Mouse (Mus musculus) heart, embryonic 11.5 days (tissue): ENCODE data around the gene Shisa9. TPM values are rescaled to one million over a fixed set of nuclear protein-coding genes. Genes with fewer than 3 reads are reported as not detected.

Experiments used
- ATAC-seq: fragments of 200-750 bp; cut with Nextera tagmentation; replicated peaks from 2 replicates; pipeline ENCODE4 v1.8.0; 2017; ENCODE audit warnings: moderate library complexity; ENCODE audit not compliant: insufficient number of reproducible peaks, low FRiP score, low TSS enrichment
- H3K27ac ChIP-seq: fragments of 300-500 bp; sonication (generic); 2 replicates; pipeline ENCODE4 v1.5.1; 2014; ENCODE audit warnings: mild to moderate bottlenecking, low read depth, low read length
- H3K27me3 ChIP-seq: fragments of 300-500 bp; sonication (generic); 2 replicates; pipeline ENCODE4 v1.6.1; 2014; ENCODE audit warnings: mild to moderate bottlenecking, low read length, mixed read lengths; ENCODE audit not compliant: control insufficient read depth, insufficient read depth
- H3K36me3 ChIP-seq: fragments of 300-500 bp; sonication (generic); 2 replicates; pipeline ENCODE4 v1.6.1; 2014; ENCODE audit warnings: mild to moderate bottlenecking, low read length, moderate library complexity, mixed read lengths; ENCODE audit not compliant: control insufficient read depth, insufficient read depth
- H3K4me1 ChIP-seq: fragments of 300-500 bp; sonication (generic); 2 replicates; pipeline ENCODE4 v1.6.1; 2014; ENCODE audit warnings: low read length; ENCODE audit not compliant: control insufficient read depth, insufficient read depth
- H3K4me2 ChIP-seq: fragments of 300-500 bp; sonication (generic); 2 replicates; pipeline ENCODE4 v1.6.1; 2014; ENCODE audit warnings: mild to moderate bottlenecking, moderate library complexity
- H3K4me3 ChIP-seq: fragments of 300-500 bp; sonication (generic); 2 replicates; pipeline ENCODE4 v1.5.1; 2014; ENCODE audit warnings: low read depth, low read length
- H3K9ac ChIP-seq: fragments of 300-500 bp; sonication (generic); 2 replicates; pipeline ENCODE4 v1.6.1; 2014; ENCODE audit warnings: mild to moderate bottlenecking, low read depth, low read length, moderate library complexity
- H3K9me3 ChIP-seq: fragments of 300-500 bp; sonication (generic); replicated peaks from 2 replicates; pipeline ENCODE4 v1.6.1; 2016; ENCODE audit warnings: low read length; ENCODE audit not compliant: control insufficient read depth
- WGBS: fragments of 180-500 bp; shearing (Covaris S2); extraction: QIAGEN DNeasy Blood & Tissue Kit; methylation state at CpG from one replicate; pipeline ENCODE4 v1.1.7; 2014; ENCODE audit not compliant: insufficient replicate concordance; 5-methylcytosine and 5-hydroxymethylcytosine counted together
- polyA plus RNA-seq: library from polyadenylated mRNA; unstranded; fragments of >200 nt; fragmentation: Nextera tagmentation; extraction: Ambion mirVana; gene quantifications from 2 replicates; pipeline ENCODE4 v1.2.1, GENCODE M21; 2014

Shisa9 gene
- polyA plus RNA-seq, 1 experiment from 2014 or later, result 0.72 TPM

GRCm38 (mm10) chr16:12020103-12020755 lies 36.3 kb downstream of the Shisa9 start:
- Histone ChIP-seq H3K4me1 (peaks cover 2% of the 10 kb centered on the region; the same call in 1 of the 2 replicates), H3K9me3 (no peaks in the 10 kb centered on the region), H3K4me2 (no peak overlapping the region), H3K36me3 (no peaks in the 10 kb centered on the region), H3K27me3 (no peaks in the 10 kb centered on the region), H3K27ac (0 out of 2 replicates have a peak overlapping the region, but pooled peaks have one; percentile 32), H3K4me3 (no peak overlapping the region), H3K9ac (no peak overlapping the region)
- WGBS, result 57% methylated on average over 1 of the region's 1 CpGs
- ATAC-seq, result peak; percentile 87

- Histone ChIP-seq H3K4me1 (no peaks in the 10 kb centered on the region), H3K4me3 (no peak overlapping the region), H3K4me2 (no peak overlapping the region), H3K36me3 (no peaks in the 10 kb centered on the region), H3K9me3 (no peaks in the 10 kb centered on the region), H3K27me3 (no peaks in the 10 kb centered on the region), H3K9ac (no peak overlapping the region), H3K27ac (no peak overlapping the region)
- no peak for ATAC-seq
- 78% methylated on average over 1 of the region's 1 CpGs for WGBS
These were observed 48.5 kb downstream of the Shisa9 start for GRCm38 (mm10) chr16:12032441-12032840.

DNA sequence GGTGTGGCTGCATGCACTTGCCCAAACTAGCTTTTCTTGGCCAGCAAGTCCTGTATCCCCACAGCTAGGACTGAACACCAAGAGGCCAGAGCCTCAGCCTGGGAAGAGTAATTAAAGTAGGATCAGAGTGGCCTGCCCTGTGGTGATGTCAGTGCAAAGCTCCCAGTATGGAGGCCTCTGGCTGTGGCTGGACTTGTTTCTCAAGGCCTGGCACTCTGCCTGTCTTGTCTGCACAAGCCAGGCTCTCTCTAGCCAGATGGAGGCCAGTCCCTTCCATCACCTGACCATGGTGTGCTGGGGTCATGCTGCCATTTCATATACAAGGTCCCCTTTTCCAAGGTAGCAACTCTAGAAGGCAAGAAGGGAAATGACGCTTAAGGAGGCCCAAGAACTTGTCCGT lies 51.0 kb downstream of the Shisa9 start:
- Histone ChIP-seq H3K27ac (no peak overlapping the region), H3K9me3 (no peaks in the 10 kb centered on the region), H3K4me3 (no peak overlapping the region), H3K4me2 (no peak overlapping the region), H3K27me3 (no peaks in the 10 kb centered on the region), H3K4me1 (no peaks in the 10 kb centered on the region), H3K9ac (no peak overlapping the region), H3K36me3 (no peaks in the 10 kb centered on the region)
- ATAC-seq, result no peak
- 77% methylated on average over 2 of the region's 2 CpGs for WGBS

DNA sequence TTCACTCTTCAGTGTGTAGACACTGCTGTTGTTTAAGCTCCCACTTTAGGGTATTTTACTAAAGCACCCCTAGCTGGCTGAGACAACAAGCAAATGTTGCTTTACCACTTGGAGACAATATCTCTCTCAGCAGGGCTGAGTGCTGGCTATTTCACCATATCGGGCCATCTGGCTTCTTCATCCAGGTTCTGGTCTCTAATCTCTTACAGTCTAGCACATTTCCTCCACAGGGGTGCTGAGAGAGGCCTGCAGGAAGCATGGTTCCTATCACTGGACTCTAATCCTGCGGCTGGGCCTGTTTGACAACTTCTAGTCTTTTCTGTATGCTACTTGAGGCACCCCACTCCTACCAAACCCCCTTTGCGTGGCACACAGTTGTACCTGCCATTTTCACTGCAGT lies 51.7 kb downstream of the Shisa9 start:
- H3K9me3 ChIP-seq, result no peaks in the 10 kb centered on the region
- WGBS, result 31% methylated on average over 3 of the region's 3 CpGs
- no peak overlapping the region for H3K4me2 ChIP-seq
- H3K4me3 ChIP-seq, result no peak overlapping the region
- H3K9ac ChIP-seq, result no peak overlapping the region
- H3K4me1 ChIP-seq, result no peaks in the 10 kb centered on the region; the same call in 1 of the 2 replicates
- ATAC-seq, result no peak
- no peaks in the 10 kb centered on the region for H3K36me3 ChIP-seq
- no peaks in the 10 kb centered on the region for H3K27me3 ChIP-seq
- no peak overlapping the region for H3K27ac ChIP-seq

DNA sequence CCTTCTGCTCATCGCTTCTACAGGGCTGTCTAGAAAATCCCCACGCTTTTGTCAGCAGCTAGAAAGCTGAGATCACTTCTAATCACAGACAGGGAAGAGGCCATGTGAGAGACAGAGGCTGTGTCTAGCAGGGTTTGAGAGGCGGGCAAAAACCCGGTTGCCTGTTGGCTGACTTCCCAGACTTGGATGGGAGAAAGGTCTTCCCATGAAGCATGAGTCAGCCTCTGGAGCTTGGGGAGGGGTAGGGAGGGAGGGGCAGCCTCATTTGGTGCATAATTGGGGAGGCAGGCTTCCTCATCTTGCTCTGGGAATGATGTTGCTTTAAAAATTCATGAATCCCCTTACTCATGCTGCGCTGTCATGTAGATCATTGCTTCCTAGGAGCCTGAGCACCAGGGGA lies 57.0 kb downstream of the Shisa9 start:
- Histone ChIP-seq H3K36me3 (no peaks in the 10 kb centered on the region), H3K4me1 (no peaks in the 10 kb centered on the region; the same call in 1 of the 2 replicates), H3K4me2 (no peak overlapping the region), H3K4me3 (no peak overlapping the region), H3K9ac (no peak overlapping the region), H3K9me3 (no peaks in the 10 kb centered on the region), H3K27ac (no peak overlapping the region), H3K27me3 (no peaks in the 10 kb centered on the region)
- ATAC-seq, result no peak; the same call in 1 of the 2 replicates
- WGBS, result 38% methylated on average over 5 of the region's 5 CpGs

DNA sequence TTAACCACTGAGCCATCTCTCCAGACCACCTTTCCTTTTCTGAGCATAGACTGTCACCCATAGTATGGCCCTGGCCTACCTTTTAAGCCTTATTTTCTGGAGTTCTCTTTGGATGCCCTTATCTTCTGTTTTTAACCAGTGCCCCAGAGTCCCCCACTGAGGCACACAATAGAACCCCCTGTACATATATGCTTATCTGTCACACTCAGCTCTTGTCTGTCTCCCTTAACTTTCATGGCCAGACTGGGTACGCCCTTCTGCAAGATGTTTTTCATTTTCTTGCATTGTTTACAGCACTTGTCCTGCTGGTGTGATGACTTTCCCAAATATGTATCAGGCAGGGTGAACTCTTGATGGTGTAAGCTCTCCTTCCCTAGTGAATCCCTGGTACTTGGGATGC lies 68.1 kb downstream of the Shisa9 start:
- H3K27me3 ChIP-seq, result no peaks in the 10 kb centered on the region
- H3K9ac ChIP-seq, result no peak overlapping the region
- H3K36me3 ChIP-seq, result no peaks in the 10 kb centered on the region
- H3K9me3 ChIP-seq, result no peaks in the 10 kb centered on the region
- ATAC-seq, result peak; percentile 95
- no peaks in the 10 kb centered on the region for H3K4me1 ChIP-seq
- WGBS, result 72% methylated on average over 1 of the region's 1 CpGs
- no peak overlapping the region for H3K4me3 ChIP-seq
- no peak overlapping the region for H3K4me2 ChIP-seq
- H3K27ac ChIP-seq, result peak overlapping the region; percentile 69

DNA sequence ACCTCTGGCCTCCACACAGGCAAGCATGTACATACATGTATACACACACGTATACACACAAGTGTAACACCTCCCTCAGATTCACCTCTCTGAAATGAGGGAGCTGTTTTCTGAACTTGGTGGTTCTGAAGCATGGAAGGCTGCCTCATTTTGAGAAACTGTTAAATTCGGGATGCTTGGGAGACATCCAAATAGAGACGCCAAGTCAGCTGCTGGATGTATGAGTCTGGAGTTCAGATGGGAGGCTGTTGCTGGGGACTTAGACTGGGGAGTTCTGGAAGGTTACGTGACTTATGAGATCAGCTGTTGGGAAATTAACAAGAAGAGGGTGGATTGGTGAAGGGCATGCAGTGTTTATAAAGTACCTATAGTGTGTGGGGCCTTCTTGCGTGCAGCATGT lies 88.7 kb downstream of the Shisa9 start:
- Histone ChIP-seq H3K36me3 (no peaks in the 10 kb centered on the region), H3K4me2 (no peak overlapping the region), H3K27ac (no peak overlapping the region), H3K27me3 (no peaks in the 10 kb centered on the region), H3K9ac (no peak overlapping the region), H3K9me3 (no peaks in the 10 kb centered on the region), H3K4me1 (no peaks in the 10 kb centered on the region), H3K4me3 (no peak overlapping the region)
- no peak for ATAC-seq
- WGBS, result 80% methylated on average over 5 of the region's 5 CpGs

DNA sequence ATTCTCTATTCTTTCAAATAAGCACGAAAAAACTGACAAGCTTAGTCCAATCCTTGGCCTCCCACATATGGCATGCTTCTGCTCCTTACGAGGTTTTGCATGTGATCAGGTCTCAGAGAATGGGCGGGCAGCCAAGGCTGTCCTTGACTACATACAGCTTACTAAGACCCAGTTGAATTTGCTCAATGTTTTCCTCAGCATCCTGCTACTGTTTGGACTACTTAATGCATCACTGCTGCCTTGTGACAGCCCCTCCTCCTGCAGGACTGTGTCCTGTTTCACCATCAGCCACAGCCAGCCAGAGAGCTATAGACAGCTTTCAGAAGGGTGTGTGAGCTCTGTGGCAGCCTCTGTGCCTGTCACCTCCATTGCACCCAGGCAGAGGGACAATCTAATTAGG lies 92.4 kb downstream of the Shisa9 start:
- ATAC-seq, result no peak
- Histone ChIP-seq H3K4me2 (no peak overlapping the region), H3K27me3 (no peaks in the 10 kb centered on the region), H3K36me3 (no peaks in the 10 kb centered on the region), H3K9ac (no peak overlapping the region), H3K4me3 (no peak overlapping the region), H3K9me3 (no peaks in the 10 kb centered on the region), H3K4me1 (no peaks in the 10 kb centered on the region), H3K27ac (no peak overlapping the region)
- WGBS, result 52% methylated on average over 3 of the region's 3 CpGs

DNA sequence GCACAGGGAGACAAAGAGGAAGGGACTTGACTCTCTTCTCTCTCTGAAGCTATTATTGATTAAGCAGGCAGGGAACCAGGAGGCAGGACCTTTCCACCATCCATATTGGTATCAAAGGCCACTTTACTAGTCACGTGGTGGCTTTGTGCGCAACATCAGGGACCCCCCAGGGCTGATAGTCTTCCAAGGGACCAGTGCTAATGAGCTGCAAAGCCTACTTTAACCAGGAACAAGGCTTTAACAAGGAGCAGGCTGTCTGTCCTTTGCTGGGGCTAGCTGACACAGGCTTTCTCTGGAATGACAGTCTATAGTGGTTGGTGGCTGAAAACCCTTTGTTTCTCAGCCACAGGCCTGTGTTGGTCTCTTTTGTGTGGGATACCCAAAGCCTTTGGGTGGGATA lies 92.8 kb downstream of the Shisa9 start:
- no peak for ATAC-seq
- 30% methylated on average over 2 of the region's 2 CpGs for WGBS
- Histone ChIP-seq H3K4me2 (no peak overlapping the region), H3K36me3 (no peaks in the 10 kb centered on the region), H3K9ac (no peak overlapping the region), H3K9me3 (no peaks in the 10 kb centered on the region), H3K4me3 (no peak overlapping the region), H3K4me1 (no peaks in the 10 kb centered on the region), H3K27me3 (no peaks in the 10 kb centered on the region), H3K27ac (no peak overlapping the region)
